In genomic region chr2:92840009-92840408, GRCm38 (mm10) we compare ENCODE assay signal across 9 mouse cellular contexts.
DNase-seq lines count a peak whose midpoint lies in the region; ATAC-seq lines count a peak whose summit lies in the region.
"Had no signal": no experiment of that assay in that cellular context is flagged by ENCODE, and none has a peak within 500 bp of the region (broad histone marks: within the 10 kb centered on the region; RNA-seq: fewer than 3 reads in every experiment).

No protein-coding gene starts in this region.

- ATAC-seq in intestine, embryonic 14.5 days (replicated peaks; ENCODE audit: low FRiP score, low TSS enrichment, low read depth), result no peak
- ATAC-seq in intestine, embryonic 16.5 days, result no peak
- peak; percentile 37 to 40; a peak in 1 of 4 replicates for ATAC-seq in hematopoietic stem cell, adult 5-6 weeks (replicated peaks in 1 of 2; ENCODE audit: insufficient read depth in 1 of 2, low FRiP score in 2 of 2, low TSS enrichment in 1 of 2, low read depth in 1 of 2, poor library complexity in 2 of 2, severe bottlenecking in 2 of 2)
- peak; percentile 78 for ATAC-seq in midbrain, embryonic 16.5 days

- no peaks in the 10 kb centered on the region for H3K9me3 ChIP-seq in intestine, embryonic 14.5 days (ENCODE audit: control insufficient read depth, low read length)
- H3K9me3 ChIP-seq in intestine, embryonic 16.5 days (ENCODE audit: control insufficient read depth, low read length), result no peaks in the 10 kb centered on the region
- H3K9me3 ChIP-seq in midbrain, embryonic 16.5 days (replicated peaks; ENCODE audit: control insufficient read depth, low read length, poor library complexity, severe bottlenecking), result no peaks in the 10 kb centered on the region

- peak; percentile 76 for DNase-seq in intestine, embryonic 14.5 days (ENCODE audit: low spot score)
- DNase-seq in adrenal gland, adult (ENCODE audit: inconsistent age in 2 of 2, low spot score in 1 of 2), result peak; percentile 29 to 71
- DNase-seq in embryo, embryonic 10.5 days (ENCODE audit: low spot score), result peak; percentile 80
- DNase-seq in left cerebral cortex, postnatal 10 days (ENCODE audit: extremely low spot score in 1 of 2, low spot score in 2 of 2), result peak; percentile 67 to 81
- DNase-seq in thymus, postnatal 25 days, result peak; percentile 11

- no peaks in the 10 kb centered on the region for H3K36me3 ChIP-seq in intestine, embryonic 14.5 days (ENCODE audit: control insufficient read depth, insufficient read depth, low read length)
- no peaks in the 10 kb centered on the region for H3K36me3 ChIP-seq in intestine, embryonic 16.5 days (ENCODE audit: control insufficient read depth, insufficient read depth, low read length)
- no peaks in the 10 kb centered on the region for H3K36me3 ChIP-seq in midbrain, embryonic 16.5 days (ENCODE audit: control insufficient read depth, insufficient read depth, low read length)

- WGBS in intestine, embryonic 14.5 days, result 19% methylated on average over 4 of the region's 4 CpGs
- 20% methylated on average over 4 of the region's 4 CpGs for WGBS in intestine, embryonic 16.5 days
- 17% methylated on average over 4 of the region's 4 CpGs for WGBS in midbrain, embryonic 16.5 days

- H3K9ac ChIP-seq in intestine, embryonic 14.5 days (ENCODE audit: low read length), result no peak overlapping the region
- H3K9ac ChIP-seq in intestine, embryonic 16.5 days (ENCODE audit: low read depth, low read length), result no peak overlapping the region
- H3K9ac ChIP-seq in midbrain, embryonic 16.5 days (ENCODE audit: low read depth, low read length), result no peak overlapping the region

- H3K4me1 ChIP-seq in intestine, embryonic 14.5 days (replicated peaks; ENCODE audit: control insufficient read depth, insufficient read depth, low read length), result peaks cover 12% of the 10 kb centered on the region; the same call in 1 of the 2 replicates
- peaks cover 4% of the 10 kb centered on the region; the same call in 1 of the 2 replicates for H3K4me1 ChIP-seq in intestine, embryonic 16.5 days (ENCODE audit: control insufficient read depth, insufficient read depth, low read length)
- H3K4me1 ChIP-seq in midbrain, embryonic 16.5 days (ENCODE audit: control insufficient read depth, insufficient read depth, low read length), result peaks cover 18% of the 10 kb centered on the region

- intact Hi-C loops in left cerebral cortex, postnatal 10 days (cut with DNase I), result no loop called here

- H3K27ac ChIP-seq in intestine, embryonic 14.5 days (ENCODE audit: low read depth), result no peak overlapping the region
- H3K27ac ChIP-seq in intestine, embryonic 16.5 days (ENCODE audit: low read length), result no peak overlapping the region
- no peak overlapping the region for H3K27ac ChIP-seq in midbrain, embryonic 16.5 days (ENCODE audit: low read length)
- H3K27ac ChIP-seq: macrophage had no signal

- H3K4me3 ChIP-seq in intestine, embryonic 14.5 days (ENCODE audit: low read depth, low read length), result no peak overlapping the region
- H3K4me3 ChIP-seq in intestine, embryonic 16.5 days (ENCODE audit: low read length), result no peak overlapping the region
- no peak overlapping the region for H3K4me3 ChIP-seq in midbrain, embryonic 16.5 days (ENCODE audit: low read depth, low read length)

- H3K4me2 ChIP-seq in intestine, embryonic 14.5 days (ENCODE audit: low read length), result no peak overlapping the region
- no peak overlapping the region for H3K4me2 ChIP-seq in intestine, embryonic 16.5 days (ENCODE audit: low read depth, low read length)
- no peak overlapping the region for H3K4me2 ChIP-seq in midbrain, embryonic 16.5 days (ENCODE audit: low read length)

- H3K27me3 ChIP-seq in intestine, embryonic 14.5 days (replicated peaks; ENCODE audit: control insufficient read depth, insufficient read depth, low read length), result no peaks in the 10 kb centered on the region
- no peaks in the 10 kb centered on the region for H3K27me3 ChIP-seq in intestine, embryonic 16.5 days (replicated peaks; ENCODE audit: control insufficient read depth, insufficient read depth, low read length)
- H3K27me3 ChIP-seq in midbrain, embryonic 16.5 days (ENCODE audit: control insufficient read depth, insufficient read depth, low read depth, low read length), result no peaks in the 10 kb centered on the region

Comparison
In these comparisons a context has a peak if more than half of its experiments do, and no peak if none do; other contexts are left out.
1. ATAC-seq: peak in hematopoietic stem cell, adult 5-6 weeks (2 of 2) and midbrain, embryonic 16.5 days (single experiment); none in intestine, embryonic 14.5 days (single experiment) and intestine, embryonic 16.5 days (single experiment).
2. DNase-seq: peak in every context shown above with its lines; median percentile 80 in embryo, embryonic 10.5 days; 76 in intestine, embryonic 14.5 days; 74 in left cerebral cortex, postnatal 10 days; 50 in adrenal gland, adult; 11 in thymus, postnatal 25 days.